Mouse (Mus musculus) retina, postnatal 1 day (tissue): ENCODE measurements around the gene D930048N14Rik.
"Not testable (repeated sequence)": the region's sequence is repeated elsewhere in the genome, so short reads cannot be mapped to it uniquely, and the experiment has no call there.

Source experiments
- DNase-seq: peaks from one replicate; pipeline ENCODE4 v3.0.0-alpha.2; 2012

Gene D930048N14Rik

DNA sequence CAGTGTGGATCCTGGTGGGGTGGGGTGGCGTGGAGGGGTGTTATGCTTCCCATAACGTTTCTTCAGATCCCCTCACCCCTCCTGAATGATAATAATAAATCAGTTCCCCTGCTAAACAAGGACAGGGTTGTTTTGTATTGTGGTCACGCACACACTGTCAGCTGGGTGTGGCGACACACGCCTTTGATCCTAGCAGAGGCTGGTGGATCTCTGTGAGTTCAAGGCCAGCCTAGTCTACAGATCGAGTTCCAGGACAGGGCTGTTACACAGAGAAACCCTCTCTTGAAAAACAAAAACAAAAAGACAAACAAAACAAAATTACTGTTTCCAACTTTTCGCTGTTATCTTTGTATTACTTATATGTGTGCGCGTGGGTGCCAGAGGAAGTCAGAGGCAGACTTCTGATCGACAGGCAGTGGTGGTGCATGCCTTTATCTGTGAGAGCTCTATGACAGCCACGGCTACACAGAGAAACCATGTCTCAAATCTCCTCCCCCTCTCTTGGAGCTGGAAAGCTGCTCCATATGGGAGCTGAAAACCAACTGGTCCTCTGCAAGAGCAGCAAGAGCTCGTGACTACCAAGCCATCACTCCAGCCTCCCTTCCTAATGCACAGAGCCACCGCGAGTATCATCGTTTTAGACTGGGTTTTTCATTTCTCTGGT lies 21.0 kb upstream of the D930048N14Rik start:
- DNase-seq = no peak

DNA sequence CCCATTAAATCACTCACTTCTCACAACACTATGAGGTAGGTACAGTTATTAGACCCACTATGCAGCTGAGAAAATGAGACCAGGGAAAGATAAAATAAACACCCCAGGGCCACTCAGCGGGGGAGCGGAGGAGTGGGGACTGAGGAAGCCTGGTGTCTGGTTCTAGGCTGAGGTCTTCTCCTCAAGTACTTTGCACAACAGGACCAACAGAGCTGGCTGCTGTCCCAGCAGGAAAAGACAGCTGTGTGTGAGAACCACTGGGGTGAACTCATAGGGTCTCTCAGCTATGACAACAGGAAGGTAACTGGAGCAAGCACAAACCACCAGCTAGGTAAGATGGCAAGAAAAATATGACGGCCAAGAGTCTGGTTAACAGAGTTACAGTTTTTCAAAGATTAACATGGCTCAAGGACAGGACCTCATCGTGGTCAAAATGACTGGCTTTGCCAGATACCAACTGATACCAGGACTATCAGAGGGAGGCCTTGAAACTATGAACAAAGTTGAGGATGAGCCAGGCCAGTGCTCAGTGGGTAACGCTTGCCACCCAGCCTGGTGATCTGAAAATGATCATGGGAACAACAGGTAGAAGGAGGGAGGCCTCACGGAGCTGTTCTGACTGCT lies 18.5 kb upstream of the D930048N14Rik start:
- no peak for DNase-seq

DNA sequence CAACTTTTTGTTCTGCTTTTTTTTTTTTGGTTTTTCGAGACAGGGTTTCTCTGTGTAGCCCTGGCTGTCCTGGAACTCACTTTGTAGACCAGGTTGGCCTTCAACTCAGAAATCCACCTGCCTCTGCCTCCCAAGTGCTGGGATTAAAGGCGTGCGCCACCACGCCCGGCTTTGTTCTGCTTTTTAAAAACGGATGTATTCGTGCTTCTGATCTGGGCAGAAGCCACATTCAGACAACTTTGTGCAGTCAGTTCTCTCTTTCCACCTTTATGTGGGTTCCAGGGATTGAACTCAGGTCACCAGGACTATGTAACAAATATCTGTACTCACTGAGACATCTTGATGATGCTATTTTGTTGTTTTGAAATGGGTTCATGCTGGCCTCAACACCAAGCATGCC lies 17.6 kb upstream of the D930048N14Rik start:
- not testable (repeated sequence) for DNase-seq

DNA sequence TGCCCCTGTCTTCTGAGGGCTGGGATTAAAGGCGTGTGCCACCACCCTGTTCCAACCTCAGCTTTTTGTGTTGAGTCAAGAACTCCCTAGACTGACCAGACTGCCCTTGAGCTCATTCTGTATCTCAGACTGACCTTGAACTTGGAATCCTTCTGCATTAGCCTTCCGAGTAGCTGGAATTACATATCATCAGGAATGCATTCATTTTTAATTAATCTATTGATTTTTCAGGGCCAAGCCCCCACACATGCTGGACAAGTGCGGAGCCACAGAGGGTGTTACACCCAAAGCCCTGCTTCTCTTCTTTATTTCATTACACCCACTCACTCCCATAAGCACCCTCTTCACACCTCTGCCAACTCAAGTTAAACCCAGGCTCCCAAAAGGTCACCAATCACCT lies 17.0 kb upstream of the D930048N14Rik start:
- DNase-seq = no peak

DNA sequence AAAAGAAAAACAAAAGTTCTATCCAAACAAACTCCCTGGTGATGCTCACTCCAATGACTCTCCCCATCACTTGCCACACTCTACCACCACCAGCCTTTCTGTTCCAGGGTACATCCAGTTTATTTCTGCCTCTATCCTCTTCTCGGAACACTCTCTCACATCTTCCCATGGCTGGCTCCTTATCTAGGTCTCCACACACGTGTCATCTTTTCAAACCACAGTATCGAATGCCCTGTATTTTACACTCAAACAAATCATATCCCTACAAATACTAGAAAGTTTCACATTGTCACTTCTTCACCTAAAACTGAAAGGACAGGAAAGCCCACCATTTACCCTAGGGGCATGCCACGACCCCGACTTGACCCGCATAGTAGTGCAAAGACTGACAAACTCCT lies 15.6 kb upstream of the D930048N14Rik start:
- no peak for DNase-seq

DNA sequence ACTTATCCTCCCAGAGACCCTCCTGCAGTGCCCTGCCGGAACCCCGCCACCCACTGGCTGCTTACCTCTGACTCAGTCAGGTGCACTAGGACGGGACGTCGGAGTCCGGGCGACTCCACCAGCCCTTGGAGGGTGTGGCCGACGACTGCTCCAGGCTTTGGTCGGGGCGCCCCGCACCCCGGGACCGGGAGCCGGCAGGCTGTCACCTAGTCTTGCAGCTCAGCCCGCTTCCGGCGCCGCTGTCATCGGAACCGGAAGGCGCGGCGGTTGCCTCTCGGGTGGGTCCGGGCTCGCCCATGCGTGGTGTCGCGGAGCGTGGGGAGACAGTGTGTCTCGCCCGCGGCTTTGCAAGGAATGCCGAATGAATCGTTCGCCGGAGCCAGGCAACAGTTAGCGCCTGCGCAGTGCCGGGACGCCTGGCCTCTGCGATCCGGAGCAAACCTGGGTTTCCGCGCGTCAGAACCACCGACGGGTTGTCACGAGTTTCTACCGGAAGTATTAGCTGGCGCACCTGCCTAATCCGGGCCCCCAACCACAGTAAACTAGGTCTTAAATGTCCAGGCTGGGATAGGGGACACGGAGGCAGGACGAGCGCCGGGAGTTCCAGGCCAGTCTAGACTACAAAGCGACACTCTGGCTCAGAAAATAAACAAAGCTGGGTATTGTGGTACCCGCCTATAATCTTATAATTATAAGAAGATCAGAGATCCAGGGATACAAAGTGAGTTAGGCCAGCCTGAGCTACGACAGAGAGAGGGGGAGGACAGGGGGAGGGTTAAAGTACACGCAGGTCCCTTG lies 15.0 kb upstream of the D930048N14Rik start, which contains the start of gene Rmnd5b:
TSS of gene Rmnd5b (minus strand) at position 372 of the 798 bp plus-strand sequence.
- DNase-seq = peak; percentile 94

DNA sequence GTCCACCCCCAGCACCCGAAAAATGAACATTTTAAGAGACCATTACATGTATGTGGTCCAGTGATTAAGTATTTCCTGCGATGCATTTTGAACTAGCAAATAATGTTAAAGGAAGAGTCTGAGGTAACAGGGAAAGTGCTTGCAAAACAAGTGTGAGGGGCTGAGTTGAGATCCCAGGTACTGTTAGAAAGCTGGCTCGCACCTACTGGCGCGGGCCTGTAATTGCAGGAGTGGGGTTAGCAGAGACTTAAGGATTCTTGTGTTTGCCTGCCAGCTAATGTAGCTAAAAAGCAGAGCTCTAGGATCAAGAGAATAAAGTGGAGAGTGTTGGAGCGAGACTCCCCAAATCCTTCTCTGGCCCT lies 14.4 kb upstream of the D930048N14Rik start:
- peak; percentile 81 for DNase-seq

DNA sequence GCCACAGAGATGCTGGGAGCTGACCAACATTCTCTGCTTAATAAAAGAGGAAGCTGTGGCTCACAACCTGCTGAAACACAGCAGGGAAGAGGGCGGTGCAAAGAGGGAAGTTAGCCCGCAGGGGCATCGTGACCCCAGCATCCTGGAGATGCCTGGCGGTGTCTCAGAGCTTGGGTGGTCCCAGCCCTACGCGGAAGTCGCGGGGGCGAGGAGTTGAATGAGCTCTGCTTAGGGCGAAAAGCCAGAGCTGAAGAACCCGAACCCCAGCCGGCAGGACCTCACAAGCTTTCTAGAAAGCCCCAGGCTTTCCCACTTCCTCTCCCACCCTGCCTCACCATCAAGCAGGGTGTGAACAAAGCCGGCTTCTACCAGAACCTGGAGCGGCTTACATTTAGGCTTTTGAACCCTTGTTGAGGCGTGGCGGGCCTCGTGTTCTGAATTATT lies 12.8 kb upstream of the D930048N14Rik start:
- peak; percentile 37 for DNase-seq

DNA sequence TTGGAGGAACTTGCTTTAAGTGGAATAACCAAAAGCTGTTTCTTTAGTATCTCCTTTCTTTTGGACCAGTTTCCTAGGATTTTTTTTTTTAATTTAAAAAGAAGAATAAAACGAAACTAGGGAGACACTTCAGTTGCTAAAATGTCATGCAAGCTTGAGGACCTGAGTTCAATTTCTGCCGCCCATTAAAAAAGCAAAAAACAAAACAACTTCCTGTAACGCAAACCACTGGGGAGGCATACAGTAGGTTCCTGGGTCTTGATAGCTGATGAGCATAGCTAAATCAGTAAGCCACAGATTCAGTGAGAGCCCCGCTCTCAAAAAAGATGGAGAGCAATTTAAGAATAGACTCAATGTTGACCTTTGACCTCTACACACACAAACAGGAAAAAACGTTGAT lies 12.3 kb upstream of the D930048N14Rik start:
- no peak for DNase-seq

DNA sequence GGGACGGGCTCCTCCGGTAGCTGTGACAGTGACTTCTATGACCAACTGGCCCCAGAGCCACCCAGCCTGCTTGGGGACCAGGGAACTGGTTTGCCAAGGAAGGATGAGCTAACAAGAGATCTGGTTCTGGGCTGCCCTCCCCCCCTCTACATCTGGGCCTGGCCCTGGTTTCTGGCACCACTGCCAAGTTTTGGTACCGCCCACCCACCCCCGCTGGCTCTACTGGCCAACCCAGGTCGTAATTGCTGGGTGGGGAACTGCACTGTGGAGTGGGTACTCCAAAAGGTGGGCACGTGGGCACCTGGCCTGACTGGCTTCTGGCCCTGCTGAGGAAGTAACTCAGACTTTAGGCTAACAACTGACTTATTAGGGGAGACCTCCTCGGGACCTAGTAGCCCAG lies 10.0 kb upstream of the D930048N14Rik start:
- no peak for DNase-seq

DNA sequence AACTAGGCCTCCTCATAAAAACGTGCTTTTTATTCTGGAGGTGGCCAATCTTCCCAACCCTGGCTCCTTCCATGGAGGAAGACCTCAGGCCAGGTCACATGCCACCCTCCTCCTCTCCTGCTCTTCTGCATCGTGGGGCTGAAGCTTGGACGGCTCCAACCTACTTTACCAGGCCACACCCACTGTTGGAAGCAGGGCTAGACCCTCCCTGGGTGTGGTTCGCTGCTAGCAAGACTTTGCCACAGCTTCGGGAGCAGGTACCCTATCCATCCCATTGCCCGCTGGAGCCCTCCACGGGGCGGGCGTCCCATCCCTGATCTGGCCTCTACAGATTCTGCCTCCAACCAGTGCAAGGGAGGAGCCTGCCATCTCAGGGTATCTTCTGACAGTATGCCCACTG lies 7.6 kb upstream of the D930048N14Rik start:
- no peak for DNase-seq

DNA sequence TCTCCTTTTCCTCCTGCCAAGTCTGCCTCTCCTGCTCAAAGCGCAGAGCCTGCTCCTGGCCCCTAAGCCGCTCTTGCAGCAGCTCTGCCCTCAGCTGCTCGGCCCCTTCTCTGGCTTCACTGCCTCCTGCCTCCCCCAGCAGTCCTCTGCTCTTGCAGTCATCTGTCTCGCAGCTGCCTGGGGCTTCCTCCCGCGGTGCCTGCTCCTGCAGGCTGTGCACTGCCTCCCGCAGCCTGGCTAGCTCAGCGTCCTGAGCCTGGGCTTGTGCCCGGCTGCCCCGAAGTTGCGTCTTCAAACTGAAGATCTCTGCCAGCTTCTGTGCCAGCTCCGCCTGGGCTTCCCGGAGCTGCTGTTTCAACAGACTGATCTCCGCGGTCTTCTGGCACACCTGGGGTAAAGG lies 7.0 kb upstream of the D930048N14Rik start:
- no peak for DNase-seq

DNA sequence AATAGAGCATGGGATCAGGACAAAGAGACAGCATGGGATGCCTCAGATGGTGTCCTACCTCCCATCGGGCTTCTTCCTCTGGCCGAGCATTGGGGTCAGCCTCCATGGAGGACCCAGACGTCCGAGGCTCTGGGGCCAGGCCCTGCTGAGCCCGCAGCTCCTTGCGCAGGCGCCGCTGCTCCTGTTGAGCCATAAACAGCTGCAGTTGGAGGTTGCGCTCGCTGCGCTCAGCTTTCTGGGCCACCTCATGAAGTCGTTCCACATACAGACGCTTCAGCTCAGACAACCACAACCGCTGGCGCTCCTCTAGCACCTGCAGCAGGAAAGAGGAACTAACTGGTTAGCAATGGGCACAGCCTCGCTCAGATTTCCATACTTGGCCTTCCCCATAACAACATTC lies 6.5 kb upstream of the D930048N14Rik start:
- no peak for DNase-seq

DNA sequence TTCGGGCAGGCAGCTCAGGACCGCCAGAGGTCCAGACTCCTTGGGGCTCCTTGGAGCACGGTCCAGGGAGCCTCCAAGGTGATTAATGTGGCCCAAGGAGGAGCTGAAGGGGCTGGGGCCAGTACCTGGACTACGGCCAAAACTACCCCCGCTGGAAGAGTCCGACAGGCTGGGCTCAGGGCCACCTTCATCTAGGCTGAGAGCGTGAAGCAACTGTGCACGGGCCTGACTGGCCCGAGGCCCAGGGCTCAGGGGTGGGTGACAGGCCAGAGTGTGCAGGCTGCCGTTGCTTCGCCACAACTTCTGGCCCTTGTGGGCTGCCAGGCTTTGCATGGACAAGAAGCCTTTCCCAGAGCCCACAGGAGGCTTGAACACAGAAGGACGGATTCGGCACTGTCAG lies 5.5 kb upstream of the D930048N14Rik start:
- DNase-seq = no peak

DNA sequence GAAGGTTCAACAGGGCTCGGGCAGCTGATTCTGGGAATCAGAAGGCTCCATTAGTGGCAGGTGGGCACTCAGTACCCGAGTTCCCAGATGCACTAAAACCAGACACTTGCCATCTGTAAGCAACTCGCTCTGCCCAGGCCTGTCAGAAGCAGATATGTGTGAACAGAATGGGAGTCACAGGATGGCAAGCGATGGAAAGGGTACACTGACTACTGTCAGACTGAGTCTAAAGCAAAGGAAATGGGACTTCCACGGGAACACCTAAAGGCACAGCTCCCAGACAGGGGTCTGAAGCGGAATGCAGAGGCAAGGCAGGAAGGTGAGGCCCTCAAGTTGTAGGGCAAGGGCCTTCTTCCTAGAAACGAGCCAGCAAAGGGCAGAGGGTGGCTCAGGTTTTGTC lies 4.5 kb upstream of the D930048N14Rik start:
- no peak for DNase-seq

DNA sequence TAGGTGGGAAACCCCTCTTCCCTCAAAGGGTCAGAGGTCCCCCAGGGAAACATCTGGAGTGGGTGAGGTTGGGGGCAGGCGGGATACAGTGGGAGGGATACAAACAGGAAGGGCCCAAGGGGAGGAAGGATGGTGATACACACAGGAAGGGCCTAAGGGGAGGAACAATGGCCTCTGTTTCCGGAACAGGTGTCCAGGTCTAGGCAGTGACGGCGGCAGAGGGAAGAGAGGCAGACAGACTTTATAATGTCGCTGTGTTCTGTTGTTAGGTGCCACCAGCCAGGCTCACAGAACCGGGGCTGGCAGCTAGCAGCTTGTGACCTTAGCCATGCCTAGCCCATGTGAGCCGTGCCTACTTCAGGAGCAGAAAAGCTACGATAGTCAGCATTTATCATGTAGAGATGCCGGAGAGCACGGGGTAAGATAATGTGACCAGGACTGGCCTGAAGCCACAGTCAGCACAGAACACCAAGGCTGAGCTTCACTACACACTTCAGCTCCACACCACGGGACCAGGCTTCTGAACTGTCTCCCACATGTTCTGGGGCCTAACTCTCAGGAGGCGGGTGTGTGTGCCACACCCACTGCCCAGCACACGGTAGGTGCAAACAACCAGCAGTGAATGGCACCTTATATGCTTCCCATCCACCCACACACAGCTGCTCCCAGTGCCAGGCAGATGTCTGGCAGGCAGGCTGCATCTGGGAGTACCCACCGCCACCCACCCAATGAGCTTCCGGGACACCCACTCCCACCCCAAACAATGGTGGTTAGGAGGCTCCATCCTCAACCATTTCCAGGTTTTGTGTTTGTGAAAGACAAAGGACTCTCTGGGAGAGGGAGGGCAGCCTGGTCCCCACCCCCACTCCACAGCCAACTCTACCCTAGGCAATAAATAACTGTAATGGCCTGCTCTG lies 3.7 kb upstream of the D930048N14Rik start:
- DNase-seq = no peak

DNA sequence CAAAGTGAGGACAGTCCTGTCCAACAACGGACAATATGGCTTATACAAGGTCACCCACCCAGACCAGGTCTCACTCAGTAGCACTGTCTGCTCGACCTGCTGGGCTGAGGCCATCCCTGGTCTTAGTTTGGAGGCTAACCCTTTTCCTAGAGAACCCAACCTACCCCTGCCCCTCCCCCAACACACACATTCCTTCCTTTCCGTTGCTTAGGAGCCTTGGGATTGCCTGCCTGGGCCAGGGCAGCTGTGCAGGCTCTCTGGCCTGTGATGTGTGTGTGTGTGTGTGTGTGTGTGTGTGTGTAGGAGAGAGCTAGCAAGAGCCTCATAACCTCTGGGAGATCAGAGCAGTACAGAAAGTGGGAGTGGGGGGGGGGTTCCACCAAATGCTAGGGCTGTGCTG lies 2.2 kb upstream of the D930048N14Rik start:
- peak; percentile 49 for DNase-seq

DNA sequence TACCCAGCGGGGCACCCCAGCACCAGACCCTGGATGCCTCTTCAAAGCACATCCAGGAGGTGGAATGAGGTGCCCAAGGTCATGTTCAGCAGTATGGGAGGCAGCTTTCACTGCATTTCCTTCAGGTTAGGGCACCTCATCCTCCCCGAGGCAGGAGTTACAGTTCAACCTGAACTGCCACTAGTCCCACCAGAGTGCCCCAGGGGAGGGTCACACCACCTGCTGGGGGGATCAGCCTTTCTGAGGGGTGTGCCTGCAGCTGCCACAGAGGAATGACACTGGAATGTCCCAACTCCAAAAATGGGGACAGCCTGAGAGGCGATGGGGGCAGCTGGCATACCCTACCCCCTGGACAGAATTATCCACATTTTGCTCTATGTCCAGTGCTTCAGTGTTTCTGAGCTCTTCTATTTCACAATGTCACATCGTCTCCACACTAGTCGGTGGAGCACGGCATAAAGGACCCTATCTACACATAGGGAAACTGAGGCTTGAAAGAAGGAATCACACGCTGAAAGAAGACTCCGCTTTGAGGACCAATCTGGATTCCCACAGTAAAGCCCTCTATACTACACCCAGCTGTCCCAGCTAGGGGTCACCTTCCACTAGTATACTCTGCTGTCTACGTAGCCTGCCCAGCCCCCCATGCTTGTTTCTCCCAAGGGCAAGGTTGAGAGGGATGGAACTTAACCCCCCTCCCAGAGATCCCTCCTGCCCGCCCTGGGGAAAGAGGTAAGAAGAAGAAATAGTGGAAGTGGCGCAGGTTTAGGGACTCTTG lies 1.5 kb upstream of the D930048N14Rik start:
- peak; percentile 26 for DNase-seq

DNA sequence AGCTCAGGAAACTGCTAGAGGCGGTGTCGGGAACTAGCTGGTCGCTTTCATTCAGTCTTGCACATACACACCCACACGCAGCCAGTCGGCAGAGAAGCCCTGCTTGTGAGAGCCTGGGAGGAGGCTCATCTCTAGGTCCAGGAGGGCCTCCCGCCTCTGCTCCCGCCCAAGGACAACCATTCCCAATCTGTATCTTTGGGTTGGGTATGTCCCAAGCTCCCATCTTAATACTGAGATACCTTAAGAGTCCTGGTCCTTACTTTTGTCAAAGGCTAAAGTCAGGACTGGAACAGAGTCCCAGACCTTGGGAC lies 910 bp upstream of the D930048N14Rik start:
- DNase-seq = peak; percentile 15

DNA sequence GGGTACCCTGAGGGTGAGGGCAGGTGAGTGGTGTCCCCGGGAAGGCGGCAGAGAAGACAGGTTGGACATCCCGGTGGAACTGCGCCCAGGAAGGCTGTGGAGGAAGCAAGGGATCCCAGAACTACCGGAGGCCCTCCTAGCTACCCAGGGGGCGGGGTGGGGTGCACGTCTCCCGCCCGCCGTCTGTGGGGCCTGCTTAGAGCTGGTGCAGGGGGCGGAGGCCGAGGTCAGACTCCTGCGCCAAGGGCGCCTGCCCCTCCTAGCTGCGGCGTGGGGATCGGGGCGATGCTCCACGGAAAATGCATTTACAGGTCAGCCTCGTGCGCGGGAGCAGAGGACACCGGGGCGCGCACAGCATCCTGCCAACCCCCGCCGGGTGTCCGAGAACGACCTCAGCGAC lies 493 bp upstream of the D930048N14Rik start:
- DNase-seq = no peak

DNA sequence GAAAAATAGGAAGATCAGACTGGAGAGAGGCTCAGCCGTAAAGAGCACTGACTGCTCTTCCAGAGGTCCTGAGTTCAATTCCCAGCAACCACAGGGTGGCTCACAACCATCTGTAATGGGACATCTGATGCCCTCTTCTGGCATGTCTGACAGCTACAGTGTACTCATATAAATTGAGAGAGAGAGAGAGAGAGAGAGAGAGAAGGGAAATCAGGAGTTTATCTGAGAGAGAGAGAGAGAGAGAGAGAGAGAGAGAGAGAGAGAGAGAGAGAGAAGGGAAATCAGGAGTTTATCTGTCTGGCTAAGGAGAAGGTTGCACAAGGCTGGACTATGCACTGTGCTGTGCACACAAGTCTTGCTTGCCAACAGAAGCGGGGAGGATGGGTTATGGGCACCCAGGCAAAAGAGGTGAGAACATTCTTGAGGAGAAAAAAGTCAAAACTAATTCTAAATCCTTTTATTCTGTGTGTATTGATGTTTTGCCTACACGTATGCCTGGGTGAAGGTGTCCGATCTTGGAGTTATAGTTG lies 2.2 kb downstream of the D930048N14Rik start:
- DNase-seq = no peak

DNA sequence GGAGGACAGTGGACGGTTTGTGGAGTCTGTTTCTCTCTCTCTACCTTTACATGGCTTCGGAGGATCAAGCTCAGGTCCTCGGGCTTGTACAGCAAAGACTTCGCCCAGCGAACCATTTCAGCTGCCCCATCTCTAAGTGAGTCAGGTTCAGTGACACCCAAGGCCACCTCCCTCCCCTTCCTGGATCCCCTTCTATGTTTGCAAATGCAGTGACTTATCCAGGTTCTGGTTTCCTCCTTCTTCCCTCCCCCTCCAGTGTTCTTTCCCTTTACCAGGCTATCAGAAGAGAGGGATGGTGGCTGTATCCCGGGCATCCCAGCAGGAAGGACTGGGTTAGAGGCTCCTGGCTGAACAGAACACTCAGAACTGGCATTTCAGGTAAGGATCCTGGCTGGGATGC lies 3.0 kb downstream of the D930048N14Rik start:
- no peak for DNase-seq
